Mouse (Mus musculus) embryo, embryonic 11.5 days (tissue): ENCODE measurements around the gene Pla2g4e.

Source experiments
- DNase-seq: peaks from one replicate; pipeline ENCODE4 v3.0.0-alpha.2; 2012; ENCODE audit warnings: low read depth, low spot score

The Pla2g4e gene

DNA sequence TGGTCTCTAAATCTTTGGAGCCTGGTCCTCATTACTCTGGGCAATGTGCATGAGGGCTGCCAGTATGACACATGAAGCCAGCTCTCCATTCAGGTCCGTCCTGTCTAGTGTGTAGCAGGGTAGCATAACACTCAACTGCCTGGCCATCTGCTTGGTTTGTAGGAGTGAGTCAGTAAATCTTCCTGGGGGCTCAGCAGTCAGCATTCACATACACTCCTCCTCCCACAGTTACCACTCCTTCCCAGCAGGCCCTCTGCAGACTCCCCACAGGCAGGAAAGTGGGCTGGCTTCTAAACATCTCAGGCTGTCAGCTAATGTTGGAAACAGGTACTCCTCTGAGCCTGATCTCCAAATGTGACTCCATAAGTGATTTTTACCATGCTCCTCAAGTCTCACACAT, 121.0 kb downstream of the Pla2g4e start:
- DNase-seq: no peak

DNA sequence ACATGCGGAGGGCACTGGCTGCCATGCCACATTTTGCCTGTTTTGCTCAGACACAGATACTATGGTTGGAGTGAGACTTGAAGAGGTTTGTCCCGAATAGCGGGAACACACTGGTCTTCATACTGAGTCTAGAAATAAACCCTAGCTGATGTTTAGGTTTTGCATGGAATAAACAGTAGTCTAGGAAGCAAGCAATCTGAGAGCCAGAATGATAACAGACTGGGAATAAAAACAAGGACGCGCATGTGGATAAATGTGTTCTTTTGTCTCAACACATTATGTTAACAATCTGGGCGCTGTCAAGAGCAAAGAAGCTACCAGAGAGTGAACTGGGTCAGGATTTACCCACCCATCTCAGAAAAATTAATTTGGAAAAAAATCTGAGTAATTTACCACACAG, 122.2 kb downstream of the Pla2g4e start:
- DNase-seq: no peak

DNA sequence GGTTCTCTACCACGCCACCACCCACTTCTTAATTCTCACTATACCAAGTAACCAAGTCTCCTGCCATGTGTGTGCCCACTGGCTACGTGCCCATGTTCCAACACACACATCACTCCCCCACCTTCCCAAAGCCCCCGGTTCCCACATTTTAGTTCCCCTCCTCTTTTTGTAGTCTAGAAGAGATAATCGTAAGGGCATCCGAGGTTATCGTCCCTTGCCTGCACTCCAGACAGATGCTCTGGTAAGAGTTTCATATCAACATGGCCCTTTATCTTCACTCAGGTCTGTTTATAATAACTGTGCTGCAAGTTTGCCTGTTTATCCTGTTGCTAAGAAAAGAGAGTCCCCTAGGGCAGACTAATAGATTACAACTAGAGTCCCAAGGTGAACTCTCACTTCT, 127.8 kb downstream of the Pla2g4e start:
- DNase-seq: no peak
